19 mouse cellular contexts compared by ENCODE assay signal in the genomic region with DNA sequence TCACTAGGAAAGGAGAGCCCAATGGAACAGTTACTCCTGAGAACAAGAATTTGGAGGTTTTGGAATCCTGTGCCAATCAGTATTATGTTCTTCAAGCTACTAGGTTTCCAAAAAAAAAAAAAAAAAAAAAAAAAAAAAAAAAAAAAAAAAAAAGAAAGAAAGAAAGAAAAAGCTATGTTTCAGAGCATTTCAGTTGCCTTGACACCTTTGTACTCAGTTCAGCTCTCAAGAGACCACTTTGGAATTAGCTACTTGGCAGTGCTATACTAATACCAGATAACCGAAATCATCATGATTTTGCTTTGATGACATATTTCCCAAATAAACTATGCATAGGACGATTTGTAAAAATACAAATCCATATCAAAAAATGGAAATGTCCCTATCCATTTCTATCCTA.
DNase-seq lines count a peak whose midpoint lies in the region; ATAC-seq and TF ChIP-seq lines count a peak whose summit lies in the region.
"Had no signal": no experiment of that assay in that cellular context is flagged by ENCODE, and none has a peak within 500 bp of the region (broad histone marks: within the 10 kb centered on the region; RNA-seq: fewer than 3 reads in every experiment).

No protein-coding gene starts in this region.

- peak; percentile 21 for DNase-seq in midbrain, embryonic 11.5 days (ENCODE audit: low spot score, missing footprints)
- no peak for DNase-seq in midbrain, postnatal 0 days (ENCODE audit: low spot score)
- DNase-seq in ES-E14 (ENCODE audit: low read depth, low spot score): no peak
- DNase-seq in urinary bladder, adult 2 months (ENCODE audit: low spot score): no peak
- no peak for DNase-seq in thymus, postnatal 14 days
- DNase-seq: adrenal gland, adult 8-10 months; adrenal gland, postnatal 14 days; adrenal gland, postnatal 36 days; cerebellum, adult 11-12 months; cerebellum, adult 2 months; cerebellum, adult 9-10 months; cerebellum, postnatal 10 days; cerebellum, postnatal 25 days; forebrain, postnatal 0 days had no signal

- 91% methylated on average over 2 of the region's 2 CpGs for WGBS in midbrain, embryonic 11.5 days
- WGBS in midbrain, postnatal 0 days: 90% methylated on average over 2 of the region's 2 CpGs

- in situ Hi-C loops in ES-E14 (cut with MboI; ENCODE audit: low sequenced_read_pairs in 2 of 2, unreplicated experiment in 2 of 2): no loop called here

- no peak overlapping the region for H3K4me2 ChIP-seq in midbrain, embryonic 11.5 days
- H3K4me2 ChIP-seq in midbrain, postnatal 0 days (ENCODE audit: low read depth, low read length, poor library complexity, severe bottlenecking): no peak overlapping the region
- H3K4me2 ChIP-seq: forebrain, embryonic 13.5 days; forebrain, embryonic 15.5 days had no signal

- no peak overlapping the region for H3K9ac ChIP-seq in midbrain, embryonic 11.5 days (ENCODE audit: low read length)
- H3K9ac ChIP-seq in midbrain, postnatal 0 days (replicated peaks; ENCODE audit: low read length, poor library complexity, severe bottlenecking): no peak overlapping the region
- H3K9ac ChIP-seq in ES-E14 (ENCODE audit: insufficient read depth, low read depth, low read length, poor library complexity, severe bottlenecking): no peak overlapping the region
- H3K9ac ChIP-seq: embryonic facial prominence, embryonic 13.5 days; forebrain, embryonic 13.5 days; forebrain, embryonic 15.5 days; forebrain, postnatal 0 days had no signal

- no peaks in the 10 kb centered on the region for H3K27me3 ChIP-seq in midbrain, embryonic 11.5 days (ENCODE audit: control insufficient read depth, insufficient read depth, low read length)
- H3K27me3 ChIP-seq in midbrain, postnatal 0 days (ENCODE audit: insufficient read depth, low read length): no peaks in the 10 kb centered on the region
- H3K27me3 ChIP-seq: embryonic facial prominence, embryonic 13.5 days; forebrain, embryonic 13.5 days; forebrain, embryonic 15.5 days; Patski had no signal

- no peak overlapping the region for H3K27ac ChIP-seq in midbrain, embryonic 11.5 days (ENCODE audit: low read depth, low read length)
- H3K27ac ChIP-seq in midbrain, postnatal 0 days (ENCODE audit: low read depth, low read length): no peak overlapping the region
- no peak overlapping the region for H3K27ac ChIP-seq in ES-E14 (ENCODE audit: insufficient read depth, low read depth, low read length, poor library complexity, severe bottlenecking)
- H3K27ac ChIP-seq: embryonic facial prominence, embryonic 13.5 days; forebrain, embryonic 13.5 days; forebrain, embryonic 15.5 days had no signal

- no peak overlapping the region for H3K4me3 ChIP-seq in midbrain, embryonic 11.5 days (ENCODE audit: low read depth, low read length)
- no peak overlapping the region for H3K4me3 ChIP-seq in midbrain, postnatal 0 days (ENCODE audit: low read depth, low read length)
- H3K4me3 ChIP-seq in ES-E14 (ENCODE audit: insufficient read depth in 1 of 2, low read depth in 1 of 2, low read length in 2 of 2, poor library complexity in 1 of 2, severe bottlenecking in 1 of 2): no peak overlapping the region
- H3K4me3 ChIP-seq: embryonic facial prominence, embryonic 13.5 days; forebrain, embryonic 13.5 days; forebrain, embryonic 15.5 days had no signal

- H3K9me3 ChIP-seq in midbrain, embryonic 11.5 days (ENCODE audit: control insufficient read depth, low read length): no peaks in the 10 kb centered on the region
- no peaks in the 10 kb centered on the region for H3K9me3 ChIP-seq in midbrain, postnatal 0 days (ENCODE audit: low read length)
- H3K9me3 ChIP-seq in ES-E14 (ENCODE audit: control insufficient read depth, insufficient read depth, low read depth, low read length): no peaks in the 10 kb centered on the region
- H3K9me3 ChIP-seq: embryonic facial prominence, embryonic 13.5 days; forebrain, embryonic 13.5 days; forebrain, embryonic 15.5 days had no signal

- ATAC-seq in midbrain, embryonic 11.5 days (ENCODE audit: low FRiP score): no peak
- no peak for ATAC-seq in midbrain, postnatal 0 days (ENCODE audit: low FRiP score)
- ATAC-seq: activated CD4-positive, CD25-positive, alpha-beta regulatory T cell, adult 4 months; forebrain, embryonic 13.5 days; forebrain, embryonic 15.5 days; forebrain, postnatal 0 days had no signal

- H3K36me3 ChIP-seq in midbrain, embryonic 11.5 days (ENCODE audit: control insufficient read depth, insufficient read depth, low read length): no peaks in the 10 kb centered on the region
- H3K36me3 ChIP-seq in midbrain, postnatal 0 days (ENCODE audit: insufficient read depth, low read length): no peaks in the 10 kb centered on the region
- peaks cover 1% of the 10 kb centered on the region; the same call in 1 of the 2 replicates for H3K36me3 ChIP-seq in ES-E14 (ENCODE audit: control insufficient read depth, insufficient read depth, low read length, poor library complexity, severe bottlenecking)
- H3K36me3 ChIP-seq: forebrain, embryonic 15.5 days had no signal

- TF ChIP-seq CTCF in midbrain, postnatal 0 days (IDR thresholded peaks at IDR 0.05): no peak

- no peaks in the 10 kb centered on the region for H3K4me1 ChIP-seq in midbrain, embryonic 11.5 days (ENCODE audit: control insufficient read depth, insufficient read depth, low read length)
- no peaks in the 10 kb centered on the region for H3K4me1 ChIP-seq in midbrain, postnatal 0 days (ENCODE audit: insufficient read depth, low read length)
- H3K4me1 ChIP-seq in ES-E14 (ENCODE audit: control insufficient read depth in 2 of 2, insufficient read depth in 2 of 2, low read length in 2 of 2, poor library complexity in 1 of 2): no peaks in the 10 kb centered on the region
- H3K4me1 ChIP-seq: embryonic facial prominence, embryonic 13.5 days; forebrain, embryonic 13.5 days; forebrain, embryonic 15.5 days had no signal

TF ChIP-seq in ES-E14, 5 proteins besides CTCF, POLR2A, EP300 and RAD21:
- no peak for TF ChIP-seq ZC3H11A (IDR thresholded peaks at IDR 0.05; ENCODE audit: borderline replicate concordance, low read depth, low read length)
- no peak for TF ChIP-seq HCFC1 (IDR thresholded peaks at IDR 0.05; ENCODE audit: borderline replicate concordance, insufficient read depth, low read length)
- TF ChIP-seq CHD2 (IDR thresholded peaks at IDR 0.05; ENCODE audit: low read depth, low read length): no peak
- TF ChIP-seq MAFK (IDR thresholded peaks at IDR 0.05; ENCODE audit: insufficient read depth, low read depth, low read length): no peak
- TF ChIP-seq ZNF384 (IDR thresholded peaks at IDR 0.05; ENCODE audit: low read depth, low read length): peak; percentile 90
TF ChIP-seq in ES-E14: peak in this region for 1.
